Comparison of ENCODE assay signal across 13 mouse cellular contexts in genomic region chr4:152405671-152406201, GRCm38 (mm10).
A peak's percentile ranks its signal among the peaks of the same experiment; 100 is the strongest.
DNase-seq lines count a peak whose midpoint lies in the region; ATAC-seq and TF ChIP-seq lines count a peak whose summit lies in the region.
"Had no signal": no experiment of that assay in that cellular context is flagged by ENCODE, and none has a peak within 500 bp of the region (broad histone marks: within the 10 kb centered on the region; RNA-seq: fewer than 3 reads in every experiment).

No protein-coding gene starts in this region.

- H3K9me3 ChIP-seq in kidney, embryonic 14.5 days (ENCODE audit: control insufficient read depth, low read length), result no peaks in the 10 kb centered on the region
- H3K9me3 ChIP-seq in kidney, embryonic 15.5 days (replicated peaks), result no peaks in the 10 kb centered on the region
- no peaks in the 10 kb centered on the region for H3K9me3 ChIP-seq in hindbrain, postnatal 0 days (ENCODE audit: low read length)
- H3K9me3 ChIP-seq: heart, embryonic 12.5 days; liver, embryonic 12.5 days had no signal

- ATAC-seq in kidney, embryonic 14.5 days (ENCODE audit: low FRiP score, low TSS enrichment), result no peak
- ATAC-seq in kidney, embryonic 15.5 days (replicated peaks; ENCODE audit: low FRiP score), result no peak
- ATAC-seq in hindbrain, postnatal 0 days, result peak; percentile 11; the same call in 1 of the 2 replicates
- ATAC-seq in activated CD4-positive, CD25-positive, alpha-beta regulatory T cell, adult 4 months, result no peak
- ATAC-seq: inflammation-experienced regulatory T-cells, adult 6 months; liver, embryonic 12.5 days had no signal

- no peaks in the 10 kb centered on the region for H3K36me3 ChIP-seq in kidney, embryonic 14.5 days (ENCODE audit: control insufficient read depth, insufficient read depth, low read length)
- H3K36me3 ChIP-seq in kidney, embryonic 15.5 days, result no peaks in the 10 kb centered on the region
- no peaks in the 10 kb centered on the region; the same call in 1 of the 2 replicates for H3K36me3 ChIP-seq in hindbrain, postnatal 0 days (ENCODE audit: insufficient read depth, low read length)
- H3K36me3 ChIP-seq: heart, embryonic 12.5 days; liver, embryonic 12.5 days had no signal

- no peak for TF ChIP-seq CTCF in brain, embryonic 14.5 days (IDR thresholded peaks at IDR 0.05; ENCODE audit: borderline replicate concordance, extremely low read depth, insufficient read depth, insufficient read length)
- TF ChIP-seq CTCF in hindbrain, postnatal 0 days (IDR thresholded peaks at IDR 0.05; ENCODE audit: low read depth), result no peak

- no peaks in the 10 kb centered on the region for H3K4me1 ChIP-seq in kidney, embryonic 14.5 days (ENCODE audit: control insufficient read depth, insufficient read depth, low read length)
- H3K4me1 ChIP-seq in kidney, embryonic 15.5 days, result no peaks in the 10 kb centered on the region
- 0 out of 2 replicates have a peak, but pooled peaks cover 8% of the 10 kb centered on the region for H3K4me1 ChIP-seq in hindbrain, postnatal 0 days (ENCODE audit: insufficient read depth, low read length)
- H3K4me1 ChIP-seq: liver, embryonic 12.5 days had no signal

- no peak overlapping the region for H3K4me2 ChIP-seq in kidney, embryonic 14.5 days (replicated peaks; ENCODE audit: low read depth, low read length)
- H3K4me2 ChIP-seq in kidney, embryonic 15.5 days, result no peak overlapping the region
- no peak overlapping the region for H3K4me2 ChIP-seq in hindbrain, postnatal 0 days (ENCODE audit: low read depth, low read length)
- H3K4me2 ChIP-seq: heart, embryonic 12.5 days; liver, embryonic 12.5 days had no signal

- DNase-seq in adrenal gland, postnatal 14 days, result peak; percentile 16
- no peak for DNase-seq in adrenal gland, postnatal 36 days
- peak; percentile 32 for DNase-seq in brain, embryonic 14.5 days (ENCODE audit: low read depth)
- peak; percentile 57 for DNase-seq in hindbrain, postnatal 0 days (ENCODE audit: low spot score)
- DNase-seq in heart, postnatal 4 days, result no peak
- DNase-seq: kidney, postnatal 14 days; thymus, adult 18-20 months had no signal

- 0 out of 2 replicates have a peak overlapping the region, but pooled peaks have one; percentile 7 for H3K9ac ChIP-seq in kidney, embryonic 14.5 days (ENCODE audit: low read depth, low read length)
- no peak overlapping the region for H3K9ac ChIP-seq in kidney, embryonic 15.5 days
- no peak overlapping the region for H3K9ac ChIP-seq in hindbrain, postnatal 0 days (replicated peaks; ENCODE audit: low read length)
- H3K9ac ChIP-seq: heart, embryonic 12.5 days; liver, embryonic 12.5 days had no signal

- TF ChIP-seq POLR2A in brain, embryonic 14.5 days (IDR thresholded peaks at IDR 0.05; ENCODE audit: borderline replicate concordance, extremely low read depth, insufficient read depth, insufficient read length, poor library complexity, severe bottlenecking), result no peak

- H3K27me3 ChIP-seq in kidney, embryonic 14.5 days (ENCODE audit: control insufficient read depth, insufficient read depth, low read length), result no peaks in the 10 kb centered on the region
- no peaks in the 10 kb centered on the region for H3K27me3 ChIP-seq in kidney, embryonic 15.5 days
- no peaks in the 10 kb centered on the region for H3K27me3 ChIP-seq in hindbrain, postnatal 0 days (ENCODE audit: insufficient read depth, low read length)
- H3K27me3 ChIP-seq: heart, embryonic 12.5 days; liver, embryonic 12.5 days had no signal

- 75% methylated on average over 7 of the region's 7 CpGs for WGBS in kidney, embryonic 14.5 days
- 68% methylated on average over 7 of the region's 7 CpGs for WGBS in kidney, embryonic 15.5 days
- 44% methylated on average over 7 of the region's 7 CpGs for WGBS in hindbrain, postnatal 0 days

- H3K4me3 ChIP-seq in kidney, embryonic 14.5 days (ENCODE audit: low read length), result no peak overlapping the region
- H3K4me3 ChIP-seq in kidney, embryonic 15.5 days (replicated peaks), result no peak overlapping the region
- H3K4me3 ChIP-seq in hindbrain, postnatal 0 days (ENCODE audit: low read length), result no peak overlapping the region
- H3K4me3 ChIP-seq: heart, embryonic 12.5 days; liver, embryonic 12.5 days had no signal

- no peak overlapping the region for H3K27ac ChIP-seq in kidney, embryonic 14.5 days (ENCODE audit: low read depth, low read length)
- H3K27ac ChIP-seq in kidney, embryonic 15.5 days, result no peak overlapping the region
- H3K27ac ChIP-seq in hindbrain, postnatal 0 days, result peak overlapping the region; percentile 51
- H3K27ac ChIP-seq: liver, embryonic 12.5 days had no signal

Comparison
In these comparisons a context has a peak if more than half of its experiments do, and no peak if none do; other contexts are left out.
1. DNase-seq: peak in adrenal gland, postnatal 14 days (single experiment), brain, embryonic 14.5 days (single experiment) and hindbrain, postnatal 0 days (single experiment); none in adrenal gland, postnatal 36 days (0 of 2) and heart, postnatal 4 days (single experiment).